Mouse (Mus musculus) liver, postnatal 0 days (tissue): ENCODE data around the gene Timmdc1. TPM values are rescaled to one million over a fixed set of nuclear protein-coding genes. Genes with fewer than 3 reads are reported as not detected.

Source experiments
- ATAC-seq: fragments of 200-750 bp; cut with Nextera tagmentation; 2 replicates; pipeline ENCODE4 v1.8.0; 2017; ENCODE audit warnings: mild to moderate bottlenecking, moderate library complexity
- DNase-seq: peaks from one replicate; pipeline ENCODE4 v3.0.0-alpha.2; 2016
- H3K27ac ChIP-seq: fragments of 300-500 bp; sonication (generic); 2 replicates; pipeline ENCODE4 v1.5.1; 2014; ENCODE audit warnings: antibody characterized with exemption, moderate library complexity, mild to moderate bottlenecking, low read depth
- H3K27me3 ChIP-seq: fragments of 300-500 bp; sonication (generic); 2 replicates; pipeline ENCODE4 v1.6.1; 2014; ENCODE audit warnings: low read length, control low read depth, mixed read lengths; ENCODE audit not compliant: insufficient read depth
- H3K36me3 ChIP-seq: fragments of 300-500 bp; sonication (generic); replicated peaks from 2 replicates; pipeline ENCODE4 v1.6.1; 2014; ENCODE audit warnings: mild to moderate bottlenecking, control low read depth, low read length, moderate library complexity, mixed read lengths; ENCODE audit not compliant: insufficient read depth
- H3K4me1 ChIP-seq: fragments of 300-500 bp; sonication (generic); 2 replicates; pipeline ENCODE4 v1.6.1; 2014; ENCODE audit warnings: antibody characterized with exemption, mild to moderate bottlenecking, control low read depth; ENCODE audit not compliant: insufficient read depth
- H3K4me2 ChIP-seq: fragments of 300-500 bp; sonication (generic); 2 replicates; pipeline ENCODE4 v1.6.1; 2014; ENCODE audit warnings: low read depth, mild to moderate bottlenecking, low read length, moderate library complexity, mixed read lengths
- H3K4me3 ChIP-seq: fragments of 300-500 bp; sonication (generic); 2 replicates; pipeline ENCODE4 v1.5.1; 2014; ENCODE audit warnings: low read depth, low read length
- H3K9ac ChIP-seq: fragments of 300-500 bp; sonication (generic); replicated peaks from 2 replicates; pipeline ENCODE4 v1.6.1; 2014; ENCODE audit warnings: mild to moderate bottlenecking, moderate library complexity
- H3K9me3 ChIP-seq: fragments of 300-500 bp; sonication (generic); 2 replicates; pipeline ENCODE4 v1.6.1; 2016; ENCODE audit warnings: mild to moderate bottlenecking, control low read depth, low read length, mixed read lengths
- CTCF ChIP-seq: sonication (generic); IDR thresholded peaks from 2 replicates; pipeline ENCODE4 v1.5.1; 2016; ENCODE audit warnings: antibody characterized with exemption, low read depth
- EP300 ChIP-seq: IDR thresholded peaks from 2 replicates; pipeline ENCODE4 v1.6.1; 2016; ENCODE audit warnings: antibody characterized with exemption, low read depth, mild to moderate bottlenecking
- WGBS: fragments of 180-500 bp; shearing (Covaris S2); extraction: QIAGEN DNeasy Blood & Tissue Kit; methylation state at CpG from one replicate; pipeline ENCODE4 v1.1.7; 2014; ENCODE audit not compliant: insufficient replicate concordance; 5-methylcytosine and 5-hydroxymethylcytosine counted together
- polyA plus RNA-seq: library from polyadenylated mRNA; unstranded; fragments of >200 nt; fragmentation: Nextera tagmentation; extraction: Ambion mirVana; gene quantifications from 2 replicates; pipeline ENCODE4 v1.2.1, GENCODE M21; 2015

The Timmdc1 gene
- polyA plus RNA-seq, 1 experiment from 2014 or later, result 17.0 TPM

- DNase-seq (no peak), ATAC-seq (no peak)
- H3K4me3 ChIP-seq, result peak overlapping the region; percentile 72
- TF ChIP-seq EP300, result no peak
- TF ChIP-seq CTCF, result no peak
- H3K9me3 ChIP-seq, result no peaks in the 10 kb centered on the region
- peak overlapping the region; percentile 85 for H3K4me2 ChIP-seq
- peak overlapping the region; percentile 82 for H3K9ac ChIP-seq
- no peaks in the 10 kb centered on the region for H3K27me3 ChIP-seq
- peak overlapping the region; percentile 96 for H3K27ac ChIP-seq
- H3K36me3 ChIP-seq, result peaks cover 2% of the 10 kb centered on the region; the same call in 1 of the 2 replicates
- peaks cover 18% of the 10 kb centered on the region for H3K4me1 ChIP-seq
- WGBS, result 35% methylated on average over 3 of the region's 3 CpGs
Observed at GRCm38 (mm10) chr16:38453203-38453553, 69.3 kb downstream of the Timmdc1 start.

- 1% methylated on average over 39 of the region's 61 CpGs for WGBS
- ATAC-seq, result peak; percentile 96
Observed at GRCm38 (mm10) chr16:38452442-38453202, 69.8 kb downstream of the Timmdc1 start, which contains the start of gene Adprh. Gene Adprh (minus strand): TSS chr16:38452703.

GRCm38 (mm10) chr16:38451421-38452205 lies 70.8 kb downstream of the Timmdc1 start:
- no peak for DNase-seq

More at GRCm38 (mm10) chr16:38452442-38453202, 69.8 kb downstream of the Timmdc1 start, which contains the start of gene Adprh:
- Histone ChIP-seq H3K27me3 (no peaks in the 10 kb centered on the region), H3K36me3 (peaks cover 5% of the 10 kb centered on the region), H3K4me2 (peak within 1 kb of the TSS; percentile 85), H3K4me1 (peaks cover 18% of the 10 kb centered on the region), H3K9ac (peak within 1 kb of the TSS; percentile 82), H3K9me3 (no peaks in the 10 kb centered on the region), H3K4me3 (peak within 1 kb of the TSS; percentile 72), H3K27ac (peak within 1 kb of the TSS; percentile 96)
- peak; percentile 94 for DNase-seq
- TF ChIP-seq EP300 (no peak), CTCF (no peak)

GRCm38 (mm10) chr16:38450707-38451106 lies 71.8 kb downstream of the Timmdc1 start:
- Histone ChIP-seq H3K27ac (peak overlapping the region; percentile 73), H3K27me3 (no peaks in the 10 kb centered on the region), H3K4me3 (no peak overlapping the region), H3K9ac (no peak overlapping the region), H3K4me1 (peaks cover 18% of the 10 kb centered on the region), H3K36me3 (peaks cover 19% of the 10 kb centered on the region), H3K9me3 (no peaks in the 10 kb centered on the region), H3K4me2 (peak overlapping the region; percentile 27; the same call in 1 of the 2 replicates)
- peak; percentile 65; the same call in 1 of the 2 replicates for TF ChIP-seq EP300
- TF ChIP-seq CTCF, result no peak
- DNase-seq, result no peak
- WGBS, result 63% methylated on average over 7 of the region's 7 CpGs
- peak; percentile 37 for ATAC-seq

More at GRCm38 (mm10) chr16:38451421-38452205, 70.8 kb downstream of the Timmdc1 start:
- no peak for ATAC-seq
- Histone ChIP-seq H3K4me3 (peak overlapping the region; percentile 72), H3K4me2 (peak overlapping the region; percentile 85), H3K4me1 (peaks cover 18% of the 10 kb centered on the region), H3K27ac (peak overlapping the region; percentile 96), H3K36me3 (peaks cover 14% of the 10 kb centered on the region), H3K27me3 (no peaks in the 10 kb centered on the region), H3K9ac (peak overlapping the region; percentile 82), H3K9me3 (no peaks in the 10 kb centered on the region)
- no peak for TF ChIP-seq CTCF
- no peak for TF ChIP-seq EP300
- WGBS, result 46% methylated on average over 12 of the region's 12 CpGs

GRCm38 (mm10) chr16:38448458-38448857 lies 74.0 kb downstream of the Timmdc1 start:
- Histone ChIP-seq H3K4me1 (peaks cover 16% of the 10 kb centered on the region), H3K9me3 (no peaks in the 10 kb centered on the region), H3K4me2 (no peak overlapping the region), H3K27ac (no peak overlapping the region), H3K4me3 (no peak overlapping the region), H3K9ac (no peak overlapping the region), H3K36me3 (peaks cover 29% of the 10 kb centered on the region), H3K27me3 (no peaks in the 10 kb centered on the region)
- DNase-seq (no peak), ATAC-seq (no peak)
- TF ChIP-seq CTCF, result no peak
- no peak for TF ChIP-seq EP300
- 84% methylated on average over 12 of the region's 12 CpGs for WGBS

Other genes starting within 250 kb of the Timmdc1 start
- 13.8 and 14.6 TPM in 2 replicates for gene Nr1i2, start 227.8 kb downstream of the Timmdc1 start, polyA plus RNA-seq
- gene Maats1, start 180.5 kb downstream of the Timmdc1 start, polyA plus RNA-seq, result 0.04 TPM in 1 of 2 replicates, not detected in the other
- gene Cox17, start 175.7 kb downstream of the Timmdc1 start, polyA plus RNA-seq, result 274 and 276 TPM in 2 replicates
- not detected in 2 replicates for gene Gm21987, start 175.6 kb downstream of the Timmdc1 start, polyA plus RNA-seq
- gene Popdc2, start 160.5 kb downstream of the Timmdc1 start, polyA plus RNA-seq, result 10.8 and 12.6 TPM in 2 replicates
- 49.8 and 55.8 TPM in 2 replicates for gene Pla1a, start 89.5 kb downstream of the Timmdc1 start, polyA plus RNA-seq
- 17.9 and 22.2 TPM in 2 replicates for gene Adprh, start 70.0 kb downstream of the Timmdc1 start, polyA plus RNA-seq
- 0.13 and 0.15 TPM in 2 replicates for gene Cd80, start 67.1 kb downstream of the Timmdc1 start, polyA plus RNA-seq
- 6.1 and 6.3 TPM in 2 replicates for gene Poglut1, start 27.6 kb upstream of the Timmdc1 start, polyA plus RNA-seq
- gene Tmem39a, start 36.0 kb upstream of the Timmdc1 start, polyA plus RNA-seq, result 15.7 and 18.4 TPM in 2 replicates
- 1.6 and 1.7 TPM in 2 replicates for gene Arhgap31, start 190.6 kb upstream of the Timmdc1 start, polyA plus RNA-seq
- gene B4galt4, start 219.6 kb upstream of the Timmdc1 start, polyA plus RNA-seq, result 3.0 and 3.4 TPM in 2 replicates